Mouse (Mus musculus): ENCODE results near the gene Maob.

The Maob gene

DNA sequence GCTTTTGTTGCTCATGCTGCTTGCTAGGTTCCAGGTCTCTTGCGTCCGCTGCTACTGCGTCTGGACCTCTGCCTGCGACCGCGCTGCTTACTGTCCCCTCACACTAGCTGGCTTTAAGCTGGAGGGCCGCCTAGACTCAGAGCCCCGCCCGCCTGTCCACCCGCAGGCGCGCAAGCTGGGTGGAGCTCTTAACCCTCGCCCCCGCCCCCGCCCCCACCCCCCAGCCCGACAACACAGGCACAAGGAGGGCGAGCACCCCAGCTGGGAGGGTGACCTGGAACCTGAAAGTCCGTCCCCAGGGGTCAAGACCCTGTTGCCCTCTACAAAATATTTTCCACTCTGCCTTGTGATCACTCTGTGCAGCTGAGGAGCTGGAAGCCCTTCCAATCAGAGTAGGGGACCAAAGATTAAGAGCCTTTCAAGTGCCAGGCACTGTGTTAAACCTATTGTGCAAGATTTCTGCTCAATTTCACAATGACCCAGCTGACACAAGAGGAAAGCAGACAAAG lies at the start of gene Maob:
TSS of gene Maob (minus strand) at position 106 of the 509 bp plus-strand sequence.
- no peak for DNase-seq (ENCODE audit: low spot score)

DNA sequence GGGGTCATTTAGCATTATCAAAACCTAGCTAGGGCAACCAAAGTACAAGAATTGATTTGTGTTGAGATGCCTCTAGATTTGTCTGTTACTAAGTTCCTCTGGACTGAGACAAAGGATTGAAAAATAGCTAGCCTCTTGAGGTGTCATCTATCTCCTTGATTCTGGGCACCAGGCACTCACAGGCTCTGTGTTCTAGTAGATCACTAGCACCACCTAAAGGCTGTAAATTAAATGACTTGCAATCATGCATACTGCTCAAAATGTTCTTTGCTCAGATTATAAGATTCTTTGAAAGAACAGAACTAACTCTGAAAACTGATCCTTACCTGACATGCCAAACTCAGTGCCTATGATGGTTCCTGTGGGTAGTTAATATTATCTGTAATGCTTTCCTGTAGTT lies 43.1 kb upstream of the Maob start:
- DNase-seq (ENCODE audit: low spot score) = no peak

DNA sequence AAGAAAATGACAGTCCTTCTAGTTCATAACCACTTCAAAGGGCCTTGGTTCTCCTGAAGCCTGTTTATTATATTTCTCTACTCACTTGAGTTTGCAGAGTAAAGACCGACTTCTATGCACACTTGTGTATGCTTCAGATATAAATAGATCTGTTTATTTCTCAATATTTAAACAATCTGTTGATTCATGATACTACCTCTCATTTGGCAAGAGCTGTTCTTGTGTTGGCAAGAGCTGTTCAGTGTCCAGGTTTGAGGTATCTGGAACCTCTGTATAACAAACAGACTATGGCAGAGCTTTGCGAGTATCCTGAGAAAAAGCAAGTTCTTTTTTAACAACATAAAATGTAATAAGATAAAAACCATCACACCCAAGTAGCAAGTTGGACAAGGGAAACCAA lies 28.9 kb upstream of the Maob start:
- no peak for DNase-seq (ENCODE audit: low spot score)

DNA sequence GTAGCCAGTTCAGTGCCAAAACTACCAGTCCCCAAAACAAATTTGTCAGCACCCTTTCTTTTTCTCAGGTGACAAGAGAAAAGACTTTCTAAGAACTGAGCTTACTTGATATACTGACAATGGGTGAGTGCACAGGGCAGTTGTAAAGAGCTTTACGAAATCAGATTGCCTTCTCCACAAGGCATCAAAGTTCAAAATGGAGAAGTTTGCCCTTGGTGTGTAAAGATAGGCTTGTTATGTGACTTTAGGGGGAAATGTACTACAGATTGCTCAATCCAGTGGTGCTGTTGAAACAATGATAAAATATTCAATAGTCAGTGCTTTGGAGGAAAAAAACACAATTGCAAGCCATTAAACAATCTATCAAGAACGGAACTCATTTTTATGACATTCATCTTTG lies 24.3 kb upstream of the Maob start:
- no peak for DNase-seq (ENCODE audit: low spot score)

DNA sequence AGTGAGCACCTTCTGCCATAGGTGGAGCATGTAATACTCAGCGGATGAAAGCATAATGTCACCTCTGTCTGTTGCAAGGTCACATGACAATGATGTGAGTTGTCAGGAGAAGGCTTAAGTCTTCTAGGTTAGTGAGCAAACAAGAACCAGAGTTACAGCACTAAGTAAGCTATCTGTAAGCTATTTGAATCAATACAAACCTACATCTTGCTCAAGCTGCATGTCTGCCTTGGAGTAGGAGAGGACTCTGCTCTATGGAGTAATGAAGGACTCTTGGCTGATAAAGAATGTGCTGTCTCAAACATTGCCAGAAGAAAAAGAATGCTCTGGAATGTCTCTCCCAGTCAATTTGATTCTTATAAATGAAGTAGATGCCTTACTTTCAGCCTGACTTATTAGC lies 20.1 kb upstream of the Maob start:
- DNase-seq (ENCODE audit: low spot score) = no peak

DNA sequence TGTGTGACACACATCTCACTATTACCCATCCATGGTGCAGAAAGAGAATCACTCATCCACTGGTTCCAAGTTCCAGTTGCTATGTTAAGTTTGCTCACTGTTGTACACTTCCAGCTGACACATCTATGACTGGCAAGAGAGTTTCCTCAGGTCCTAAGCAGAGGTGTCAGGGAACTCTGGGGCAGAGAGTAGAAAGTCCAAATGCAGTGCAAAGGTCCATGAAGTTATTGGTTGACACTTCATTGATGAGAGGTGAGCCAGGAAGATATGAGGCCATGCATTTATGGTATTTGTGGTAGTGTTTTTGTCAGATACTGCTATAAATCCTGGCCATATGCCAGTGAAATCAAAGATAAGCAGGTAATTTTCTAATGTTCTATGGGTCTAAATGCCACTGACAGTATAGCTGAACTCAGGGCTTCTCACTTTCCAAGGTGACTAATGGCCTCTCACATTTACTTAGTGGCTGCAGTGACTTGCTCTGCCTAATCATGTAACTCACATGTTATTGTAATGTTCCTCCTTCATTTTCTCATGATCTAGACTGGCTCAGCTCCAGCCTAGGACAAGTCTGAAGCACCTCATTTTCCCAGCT lies 19.4 kb upstream of the Maob start:
- DNase-seq (ENCODE audit: low spot score) = no peak

DNA sequence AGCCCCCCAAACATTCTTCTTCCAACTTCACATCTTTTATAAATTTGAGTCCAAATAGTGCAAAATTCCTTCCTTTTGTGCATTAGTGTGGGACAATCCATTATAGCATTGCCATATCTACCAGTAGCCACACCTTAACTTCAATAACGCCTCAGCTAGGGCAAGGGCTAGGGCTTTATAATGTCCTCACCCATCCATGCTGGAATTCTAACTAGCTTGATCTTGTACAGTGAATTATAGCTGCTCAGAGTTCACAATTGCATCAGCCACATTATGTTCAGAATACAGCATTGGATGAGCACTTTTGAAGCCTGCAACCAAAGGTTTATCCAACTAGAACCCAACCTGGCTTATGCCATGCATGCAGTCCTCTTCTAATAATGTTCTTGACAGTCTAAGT lies 8.9 kb upstream of the Maob start:
- no peak for DNase-seq (ENCODE audit: low spot score)

DNA sequence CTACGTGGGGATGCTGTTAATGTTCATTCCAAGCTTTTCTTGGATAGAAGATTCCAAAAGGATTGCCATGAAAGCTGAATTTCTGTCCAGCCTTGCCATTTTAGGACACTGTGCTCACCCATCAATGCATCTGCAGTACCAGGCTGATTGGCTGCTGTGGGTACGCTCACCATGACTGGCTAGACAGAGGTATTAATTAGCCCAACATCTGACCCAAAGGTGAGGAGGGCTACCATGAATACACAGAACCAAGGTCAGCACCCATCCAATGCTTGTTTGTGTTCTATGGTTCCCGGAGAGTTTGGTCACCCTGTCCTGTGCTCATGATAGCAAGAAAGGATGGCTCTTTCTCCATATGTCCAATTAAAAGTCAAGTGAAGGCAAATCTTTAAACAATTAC lies 1.2 kb downstream of the Maob start:
- DNase-seq (ENCODE audit: low spot score) = no peak

DNA sequence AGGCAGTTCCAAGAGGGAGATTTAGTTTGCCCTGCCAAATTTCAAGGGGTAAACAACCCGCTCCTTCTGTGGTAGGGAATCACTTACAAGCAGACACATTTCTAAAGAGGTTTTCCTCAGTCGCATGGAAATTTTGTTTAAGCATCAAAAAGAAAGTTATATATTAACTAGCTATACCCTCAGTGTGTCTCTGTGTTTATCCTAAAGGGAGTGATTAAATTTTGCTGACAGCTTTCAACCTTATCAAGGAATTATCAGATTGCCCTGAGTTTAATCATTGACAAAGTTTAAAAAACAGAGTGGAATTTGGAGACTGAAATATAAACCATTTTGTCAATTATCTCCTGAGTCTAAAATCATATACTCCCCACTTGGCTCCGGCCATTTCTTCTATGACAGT lies 5.1 kb downstream of the Maob start:
- DNase-seq (ENCODE audit: low spot score) = no peak

DNA sequence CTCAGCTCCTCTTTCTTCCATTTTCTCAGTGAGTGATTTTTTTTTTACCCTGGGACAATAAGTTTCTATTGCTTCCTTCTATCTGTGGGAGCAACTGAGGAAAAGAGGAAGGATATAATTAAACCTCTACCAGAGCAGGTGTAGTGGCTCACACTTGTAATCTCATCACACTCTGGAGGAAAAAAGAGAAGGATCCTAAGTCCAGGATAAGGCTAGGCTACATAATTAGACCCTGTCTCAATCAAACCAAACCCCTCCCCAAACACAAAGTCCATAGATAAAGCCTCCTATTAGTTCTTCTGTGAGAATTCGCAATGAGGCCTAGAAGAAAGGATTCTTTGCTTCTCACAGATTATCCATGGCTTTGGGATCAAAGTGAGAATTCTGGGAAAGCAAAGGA lies 49.7 kb downstream of the Maob start:
- DNase-seq (ENCODE audit: low spot score) = no peak

DNA sequence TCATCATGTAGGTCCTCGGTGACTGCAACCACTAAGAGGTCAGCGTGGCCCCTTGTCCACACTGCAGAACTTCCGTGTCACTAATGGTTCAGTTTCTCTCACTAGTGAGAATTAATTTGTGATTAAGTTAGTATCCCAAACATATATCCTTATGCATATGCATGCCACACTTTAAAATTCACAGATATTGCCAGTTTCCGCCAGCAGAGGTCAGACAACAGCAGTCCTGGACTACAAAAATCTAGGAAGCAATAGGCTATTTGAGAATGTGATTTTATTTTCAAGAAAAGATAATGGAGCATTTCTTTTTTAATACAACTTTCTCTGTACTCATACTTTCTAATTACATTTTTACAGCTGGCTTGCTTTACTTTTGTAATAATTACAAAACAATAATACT lies 51.0 kb downstream of the Maob start:
- peak; percentile 4 for DNase-seq (ENCODE audit: low spot score)

DNA sequence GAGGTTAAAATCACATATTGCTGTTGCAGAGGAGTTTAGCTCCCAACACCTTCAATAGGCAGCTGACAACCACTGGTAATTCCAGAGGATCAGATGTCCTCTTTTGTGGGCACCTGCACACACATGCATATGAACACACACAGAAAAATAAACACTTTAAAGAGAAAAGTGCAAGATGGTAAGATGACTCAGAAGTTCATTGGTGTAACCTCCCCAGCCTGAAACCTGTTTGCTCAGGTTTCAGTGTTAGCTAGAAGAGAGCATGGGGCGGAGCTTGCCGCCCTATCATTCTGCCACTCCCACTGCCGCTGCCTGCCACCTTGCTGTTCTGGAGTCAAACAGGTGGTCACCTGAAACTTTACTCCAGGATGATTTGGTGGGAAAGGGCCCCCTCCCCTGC lies 55.7 kb downstream of the Maob start:
- DNase-seq (ENCODE audit: low spot score) = no peak

DNA sequence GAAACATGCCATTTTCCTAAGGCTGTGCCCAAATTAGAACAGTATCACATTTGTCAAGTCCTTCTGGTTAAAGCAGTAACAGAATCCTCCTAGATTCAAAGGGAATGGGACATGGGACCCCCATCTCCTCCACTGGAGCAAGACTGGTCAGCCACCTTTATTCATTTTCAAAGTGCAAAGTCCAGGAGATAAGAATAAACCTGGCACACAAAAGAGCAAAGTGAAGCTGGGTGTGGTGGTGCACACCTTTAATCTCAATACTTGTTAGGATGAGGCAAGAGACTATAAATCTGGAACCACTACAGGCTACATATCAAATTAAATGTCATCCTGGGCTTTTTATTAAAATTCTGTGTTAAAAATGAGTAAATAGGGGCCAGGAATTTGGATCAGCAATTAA lies 62.4 kb downstream of the Maob start:
- DNase-seq (ENCODE audit: low spot score) = no peak

DNA sequence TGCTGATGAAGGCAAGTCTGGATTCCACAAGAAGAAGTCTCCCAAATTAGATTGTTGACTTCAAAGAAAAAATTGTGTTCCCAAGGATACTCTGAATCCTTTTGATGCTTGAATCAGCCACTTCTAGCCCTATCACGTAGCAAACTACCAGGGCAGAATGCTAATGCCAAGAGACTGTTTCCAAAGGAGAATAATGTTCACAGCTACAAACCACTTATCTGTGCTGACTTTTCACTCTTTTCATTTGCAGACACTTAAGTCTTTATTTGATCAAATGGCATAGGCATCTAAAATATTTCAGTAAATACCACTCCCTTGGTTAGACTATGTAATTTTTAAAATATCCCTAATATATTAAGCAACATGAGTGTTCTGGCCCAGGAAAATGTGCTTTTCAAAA lies 68.2 kb downstream of the Maob start:
- no peak for DNase-seq (ENCODE audit: low spot score)

DNA sequence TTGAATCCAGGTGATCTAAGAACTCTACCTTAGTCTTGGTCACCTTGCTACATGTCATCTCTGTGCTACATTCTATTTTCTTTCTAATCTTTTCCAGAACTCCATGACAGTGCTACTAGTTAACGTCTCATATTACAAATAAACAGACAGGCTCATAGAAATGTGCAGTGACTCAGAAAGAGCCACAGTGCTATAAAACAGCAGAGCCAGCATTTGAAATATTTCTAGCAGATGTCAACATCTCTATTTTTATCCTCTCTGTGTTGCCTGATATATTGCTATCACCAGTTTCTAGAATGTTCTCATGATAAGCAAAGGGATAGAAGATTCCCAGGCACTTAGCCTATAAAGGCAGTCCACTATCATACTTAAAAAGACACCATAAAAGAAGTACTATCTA lies 103.1 kb downstream of the Maob start:
- DNase-seq (ENCODE audit: low spot score) = no peak

DNA sequence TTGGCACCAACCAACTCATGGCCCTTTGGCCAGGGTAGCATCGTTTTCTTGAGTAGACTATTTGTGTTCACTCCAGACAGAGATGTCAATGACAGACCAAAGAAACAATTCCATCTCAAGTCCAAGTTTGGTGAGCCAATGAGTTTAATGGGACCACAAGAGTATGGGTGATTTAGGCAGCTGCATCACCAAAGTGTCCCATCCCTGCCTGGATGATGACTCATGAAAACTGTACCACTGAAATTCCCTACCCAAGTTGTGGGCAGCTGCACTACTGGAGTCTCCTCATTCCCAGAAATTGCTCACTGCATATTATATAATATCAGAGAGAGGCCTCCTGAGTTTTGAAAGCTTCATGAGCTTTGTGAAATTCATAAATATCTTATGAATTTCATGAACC lies 111.1 kb downstream of the Maob start:
- DNase-seq (ENCODE audit: low spot score) = no peak

Data from left cerebral cortex, adult 11 months (tissue).